Mouse (Mus musculus): ENCODE data around the gene Taar5.

- TF ChIP-seq CTCF (IDR thresholded peaks at IDR 0.05; ENCODE audit: low read depth), result no peak
- no peak for TF ChIP-seq EP300 (optimal IDR thresholded peaks at IDR 0.05)
Measured at GRCm38 (mm10) chr10:23949508-23950005, 20.9 kb upstream of the Taar5 start, which contains the start of gene Taar3.

Data from stomach, postnatal 0 days (tissue).